Mouse (Mus musculus) urinary bladder, adult 18-20 months (tissue): ENCODE data around the gene Gm10428.

Experiments
- DNase-seq, 2 experiments: peaks; one replicate each; pipeline ENCODE4 v3.0.0; 2022; ENCODE audit warnings: low spot score in 2 of 2, mixed read lengths in 2 of 2

Gm10428 gene

DNA sequence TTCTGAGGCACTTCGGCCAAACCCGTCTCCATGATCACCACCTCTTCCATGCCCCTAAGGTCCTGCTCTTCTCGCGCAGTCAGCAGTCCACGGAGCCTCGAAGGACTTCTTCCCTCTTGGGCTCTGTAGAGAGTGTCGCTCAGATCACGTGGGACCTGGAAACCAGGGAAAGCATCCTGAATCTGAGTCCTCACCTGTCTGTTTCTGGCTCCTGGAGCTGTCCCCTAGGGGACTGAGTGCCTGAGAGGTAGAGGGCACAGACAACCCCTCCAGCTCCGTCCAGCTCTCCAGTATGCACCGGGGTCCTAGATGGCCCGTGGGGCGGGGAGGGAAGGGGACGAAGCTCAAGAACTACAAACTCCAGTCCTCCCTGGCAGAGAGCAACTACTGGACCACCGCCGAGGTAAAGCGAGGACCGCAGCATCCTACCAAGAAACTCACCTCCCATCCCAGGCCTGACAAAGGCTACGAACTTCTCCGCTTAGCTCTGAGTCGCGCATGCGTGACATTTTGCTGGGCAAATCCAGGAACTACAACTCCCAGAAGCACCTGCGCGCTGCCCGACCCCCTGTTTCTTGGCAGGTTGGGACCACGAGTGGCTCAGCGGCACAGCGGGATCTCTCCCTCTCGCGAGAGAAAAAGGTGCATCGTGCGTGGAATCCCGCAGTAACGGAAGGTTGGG lies 36.2 kb downstream of the Gm10428 start, which contains the start of gene Zfp286:
Gene Zfp286, minus strand, starts transcription at position 528 of the 682 bp plus-strand sequence.
- peak; percentile 56 to 60 for DNase-seq

DNA sequence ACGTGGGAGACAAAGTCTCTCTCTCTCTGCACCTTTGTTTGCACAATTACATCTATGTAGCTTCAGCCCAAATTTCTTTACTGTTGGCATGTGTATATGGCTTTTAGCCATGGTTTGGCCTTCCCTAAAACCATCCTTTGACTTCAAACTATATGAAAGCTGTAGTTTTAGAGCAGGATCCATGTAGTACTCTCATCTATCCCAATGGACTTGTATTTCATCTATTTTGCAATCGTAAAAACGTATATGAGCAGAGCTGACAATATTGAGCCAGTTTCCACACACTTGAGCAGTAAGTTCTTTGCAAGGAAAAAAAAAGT lies 36.7 kb downstream of the Gm10428 start:
- DNase-seq = no peak
